Mouse (Mus musculus) heart, adult 8-10 months (tissue): Measurements from ENCODE around the gene Taf12. TPM values are rescaled to one million over a fixed set of nuclear protein-coding genes. Genes with fewer than 3 reads are reported as not detected.

ENCODE experiments used
- DNase-seq: peaks from one replicate; pipeline ENCODE4 v3.0.0; 2022; ENCODE audit warnings: low spot score
- total RNA-seq, 4 experiments: library from RNA; stranded (reverse); gene quantifications; 2 replicates each; pipeline ENCODE4 v1.2.4; 2022

The Taf12 gene
- total RNA-seq = 10 to 100 TPM; 29.4 to 35.8 (median 33.0) TPM

GRCm38 (mm10) chr4:132274156-132274862, at the start of gene Taf12:
TSS of gene Taf12 (plus strand) at chr4:132274375.
- peak; percentile 91 for DNase-seq

- DNase-seq = no peak
Observed at GRCm38 (mm10) chr4:132230422-132230821, 43.8 kb upstream of the Taf12 start.

- no peak for DNase-seq
Observed at GRCm38 (mm10) chr4:132234710-132235109, 39.5 kb upstream of the Taf12 start.

- no peak for DNase-seq
Observed at GRCm38 (mm10) chr4:132238356-132238755, 35.8 kb upstream of the Taf12 start.

- no peak for DNase-seq
Observed at GRCm38 (mm10) chr4:132240367-132240766, 33.8 kb upstream of the Taf12 start.

GRCm38 (mm10) chr4:132241208-132241607, 33.0 kb upstream of the Taf12 start:
- DNase-seq = no peak

- DNase-seq = no peak
Observed at GRCm38 (mm10) chr4:132245643-132246042, 28.5 kb upstream of the Taf12 start.

- peak; percentile 32 for DNase-seq
Observed at GRCm38 (mm10) chr4:132247451-132247997, 26.7 kb upstream of the Taf12 start.

- no peak for DNase-seq
Observed at GRCm38 (mm10) chr4:132251596-132251995, 22.6 kb upstream of the Taf12 start.

GRCm38 (mm10) chr4:132253128-132253527, 21.0 kb upstream of the Taf12 start:
- DNase-seq = no peak

GRCm38 (mm10) chr4:132253622-132254021, 20.6 kb upstream of the Taf12 start:
- no peak for DNase-seq

GRCm38 (mm10) chr4:132254986-132255385, 19.2 kb upstream of the Taf12 start:
- DNase-seq = no peak

GRCm38 (mm10) chr4:132256384-132256783, 17.8 kb upstream of the Taf12 start:
- DNase-seq = no peak

GRCm38 (mm10) chr4:132259248-132259647, 14.9 kb upstream of the Taf12 start:
- DNase-seq = peak; percentile 14

GRCm38 (mm10) chr4:132260404-132261379, 13.5 kb upstream of the Taf12 start:
- DNase-seq = peak; percentile 25

- peak; percentile 76 for DNase-seq
Observed at GRCm38 (mm10) chr4:132261514-132262357, 12.4 kb upstream of the Taf12 start, which contains the start of gene Gmeb1. TSS of gene Gmeb1 (minus strand) at chr4:132261602.

- DNase-seq = no peak
Observed at GRCm38 (mm10) chr4:132262358-132262616, 11.9 kb upstream of the Taf12 start.

- DNase-seq = no peak
Observed at GRCm38 (mm10) chr4:132263313-132263712, 10.9 kb upstream of the Taf12 start.

- DNase-seq = no peak
Observed at GRCm38 (mm10) chr4:132266835-132267349, 7.3 kb upstream of the Taf12 start.

- DNase-seq = no peak
Observed at GRCm38 (mm10) chr4:132268871-132269739, 5.1 kb upstream of the Taf12 start.
